In the genomic region with DNA sequence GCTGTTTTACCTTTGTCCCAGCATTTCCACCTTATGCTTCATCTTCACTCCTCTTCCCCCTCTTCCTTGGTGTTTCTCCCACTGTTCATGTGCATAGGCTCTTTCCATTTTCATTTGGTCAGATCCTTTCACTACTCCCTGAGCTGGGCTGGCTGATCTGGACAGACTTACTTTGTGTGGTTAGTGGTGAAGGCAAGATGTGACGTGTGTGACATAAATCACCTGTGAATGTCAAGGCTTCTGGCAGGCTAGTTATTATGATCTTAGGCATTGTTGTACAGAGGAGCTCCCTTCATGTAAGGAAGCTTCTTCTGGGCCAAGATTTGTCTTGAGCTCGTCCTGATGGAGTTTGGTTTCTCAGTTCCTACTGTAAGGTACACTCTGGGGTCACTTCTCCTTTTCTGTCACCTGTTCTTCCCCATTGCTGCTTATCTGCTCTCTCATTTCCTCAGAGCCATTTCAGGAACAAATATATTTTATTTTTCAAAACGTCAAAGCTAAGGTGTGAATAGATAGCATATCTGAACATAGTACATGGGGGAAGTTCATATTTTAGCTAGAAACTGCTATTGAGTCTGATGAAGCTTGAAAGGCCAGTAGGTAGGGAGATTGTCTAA, we compare ENCODE assay signal across 10 mouse cellular contexts. TPM values are rescaled to one million over a fixed set of nuclear protein-coding genes. Genes with fewer than 3 reads are reported as not detected.
A peak's percentile ranks its signal among the peaks of the same experiment; 100 is the strongest.
DNase-seq lines count a peak whose midpoint lies in the region; ATAC-seq and TF ChIP-seq lines count a peak whose summit lies in the region.
"Had no signal": no experiment of that assay in that cellular context is flagged by ENCODE, and none has a peak within 500 bp of the region (broad histone marks: within the 10 kb centered on the region; RNA-seq: fewer than 3 reads in every experiment).

No protein-coding gene starts in this region.

- WGBS in stomach, postnatal 0 days = 41% methylated on average over 3 of the region's 3 CpGs
- WGBS in midbrain, embryonic 16.5 days = 77% methylated on average over 3 of the region's 3 CpGs

- 0 out of 2 replicates have a peak overlapping the region, but pooled peaks have one; percentile 13 for H3K9ac ChIP-seq in stomach, postnatal 0 days (ENCODE audit: low read length)
- no peak overlapping the region for H3K9ac ChIP-seq in midbrain, embryonic 16.5 days (ENCODE audit: low read depth, low read length)

- peak; percentile 82 for DNase-seq in heart, adult 11 months
- no peak for DNase-seq in heart, postnatal 36 days
- DNase-seq in lung, postnatal 25 days (ENCODE audit: low spot score) = peak; percentile 23
- DNase-seq in lung, postnatal 14 days = no peak
- DNase-seq in stomach, postnatal 0 days (ENCODE audit: low spot score) = no peak
- DNase-seq in right cerebral cortex, postnatal 36 days (ENCODE audit: low spot score in 2 of 2) = no peak

- H3K4me3 ChIP-seq in stomach, postnatal 0 days (ENCODE audit: low read depth, low read length) = no peak overlapping the region
- H3K4me3 ChIP-seq in midbrain, embryonic 16.5 days (ENCODE audit: low read depth, low read length) = no peak overlapping the region
- H3K4me3 ChIP-seq: hindbrain, embryonic 10.5 days had no signal

- peak; percentile 65 for ATAC-seq in granulocyte monocyte progenitor cell, adult 5-6 weeks (replicated peaks; ENCODE audit: poor library complexity, severe bottlenecking)
- ATAC-seq in stomach, postnatal 0 days (ENCODE audit: low FRiP score, low TSS enrichment) = no peak
- ATAC-seq in midbrain, embryonic 16.5 days = no peak

- H3K9me3 ChIP-seq in stomach, postnatal 0 days (ENCODE audit: control insufficient read depth, low read length) = no peaks in the 10 kb centered on the region
- no peaks in the 10 kb centered on the region for H3K9me3 ChIP-seq in midbrain, embryonic 16.5 days (replicated peaks; ENCODE audit: control insufficient read depth, low read length, poor library complexity, severe bottlenecking)
- H3K9me3 ChIP-seq: hindbrain, embryonic 10.5 days had no signal

- no peak overlapping the region for H3K4me2 ChIP-seq in stomach, postnatal 0 days (replicated peaks; ENCODE audit: low read depth)
- no peak overlapping the region for H3K4me2 ChIP-seq in midbrain, embryonic 16.5 days (ENCODE audit: low read length)

- H3K27ac ChIP-seq in stomach, postnatal 0 days (replicated peaks) = peak overlapping the region; percentile 67
- no peak overlapping the region for H3K27ac ChIP-seq in midbrain, embryonic 16.5 days (ENCODE audit: low read length)
- H3K27ac ChIP-seq: hindbrain, embryonic 10.5 days had no signal

- no peak for TF ChIP-seq EP300 in stomach, postnatal 0 days (optimal IDR thresholded peaks at IDR 0.05)

- intact Hi-C loops in heart, postnatal 36 days (cut with DNase I) = loop anchor here (5.0 kb wide), 1 partner anchor 35 kb away; a partner anchor contains a TSS

- H3K27me3 ChIP-seq in stomach, postnatal 0 days (ENCODE audit: control insufficient read depth, insufficient read depth, low read length) = no peaks in the 10 kb centered on the region
- no peaks in the 10 kb centered on the region for H3K27me3 ChIP-seq in midbrain, embryonic 16.5 days (ENCODE audit: control insufficient read depth, insufficient read depth, low read depth, low read length)

- no peaks in the 10 kb centered on the region for H3K36me3 ChIP-seq in stomach, postnatal 0 days (ENCODE audit: control insufficient read depth, insufficient read depth, low read length)
- no peaks in the 10 kb centered on the region for H3K36me3 ChIP-seq in midbrain, embryonic 16.5 days (ENCODE audit: control insufficient read depth, insufficient read depth, low read length)
- H3K36me3 ChIP-seq: hindbrain, embryonic 10.5 days had no signal

- H3K4me1 ChIP-seq in stomach, postnatal 0 days (replicated peaks; ENCODE audit: control insufficient read depth, insufficient read depth) = peaks cover 6% of the 10 kb centered on the region; the same call in 1 of the 2 replicates
- H3K4me1 ChIP-seq in midbrain, embryonic 16.5 days (ENCODE audit: control insufficient read depth, insufficient read depth, low read length) = no peaks in the 10 kb centered on the region
- H3K4me1 ChIP-seq: hindbrain, embryonic 10.5 days had no signal

- TF ChIP-seq CTCF in stomach, postnatal 0 days (IDR thresholded peaks at IDR 0.05; ENCODE audit: low read depth) = no peak

RNA-seq across cellular contexts. Expression of a gene that starts 2.9 kb away (rescaled TPM):
- total RNA-seq in heart, postnatal 36 days (2021) = not detected
- 1.6 TPM in 1 of 2 replicates, not detected in the other for total RNA-seq in granulocyte monocyte progenitor cell, adult 5-6 weeks (2014; fragmentation: Nextera tagmentation)
- total RNA-seq in granulocyte monocyte progenitor cell, adult 5-6 weeks (2017) = not detected in 2 replicates
- not detected in 2 replicates for polyA plus RNA-seq in stomach, postnatal 0 days (2015; fragmentation: Nextera tagmentation; extraction: Ambion mirVana)
- polyA plus RNA-seq in midbrain, embryonic 16.5 days (2015; fragmentation: Nextera tagmentation; extraction: Ambion mirVana) = not detected in 2 replicates
- total RNA-seq: left cerebral cortex, postnatal 4 days had no signal
- polyA plus RNA-seq: hindbrain, embryonic 10.5 days had no signal

RNA-seq across cellular contexts. Expression of a gene that starts 8.1 kb away (rescaled TPM):
- under 1 TPM in 1 of 2 experiments, not detected in 1; 0.24 TPM for total RNA-seq in heart, postnatal 36 days (2021)
- not detected in 2 replicates for total RNA-seq in granulocyte monocyte progenitor cell, adult 5-6 weeks (2014; fragmentation: Nextera tagmentation)
- not detected in 2 replicates for total RNA-seq in granulocyte monocyte progenitor cell, adult 5-6 weeks (2017)
- polyA plus RNA-seq in stomach, postnatal 0 days (2015; fragmentation: Nextera tagmentation; extraction: Ambion mirVana) = not detected in 2 replicates
- polyA plus RNA-seq in midbrain, embryonic 16.5 days (2015; fragmentation: Nextera tagmentation; extraction: Ambion mirVana) = not detected in 2 replicates
- polyA plus RNA-seq: hindbrain, embryonic 10.5 days had no signal

RNA-seq across cellular contexts. Expression of a gene that starts 24.1 kb away (rescaled TPM):
- under 1 TPM; 0.16 to 0.33 TPM for total RNA-seq in heart, postnatal 36 days (2021)
- 0.56 and 0.86 TPM in 2 replicates for total RNA-seq in granulocyte monocyte progenitor cell, adult 5-6 weeks (2014; fragmentation: Nextera tagmentation)
- 0.04 TPM in 1 of 2 replicates, not detected in the other for total RNA-seq in granulocyte monocyte progenitor cell, adult 5-6 weeks (2017)
- polyA plus RNA-seq in stomach, postnatal 0 days (2015; fragmentation: Nextera tagmentation; extraction: Ambion mirVana) = 19.9 and 20.1 TPM in 2 replicates
- 0.47 and 0.94 TPM in 2 replicates for polyA plus RNA-seq in midbrain, embryonic 16.5 days (2015; fragmentation: Nextera tagmentation; extraction: Ambion mirVana)

RNA-seq across cellular contexts. Expression of a gene that starts 37.2 kb away (rescaled TPM):
- total RNA-seq in heart, postnatal 36 days (2021) = under 1 TPM in 1 of 2 experiments, not detected in 1; 0.30 TPM
- total RNA-seq in granulocyte monocyte progenitor cell, adult 5-6 weeks (2014; fragmentation: Nextera tagmentation) = not detected in 2 replicates
- not detected in 2 replicates for total RNA-seq in granulocyte monocyte progenitor cell, adult 5-6 weeks (2017)
- polyA plus RNA-seq in stomach, postnatal 0 days (2015; fragmentation: Nextera tagmentation; extraction: Ambion mirVana) = not detected in 2 replicates
- not detected in 2 replicates for polyA plus RNA-seq in midbrain, embryonic 16.5 days (2015; fragmentation: Nextera tagmentation; extraction: Ambion mirVana)
- total RNA-seq: left cerebral cortex, postnatal 4 days had no signal
- polyA plus RNA-seq: hindbrain, embryonic 10.5 days had no signal

RNA-seq across cellular contexts. Expression of a gene that starts 47.7 kb away (rescaled TPM):
- total RNA-seq in heart, postnatal 36 days (2021) = 10 to 100 TPM; 57.9 to 62.6 TPM
- 116 and 131 TPM in 2 replicates for total RNA-seq in granulocyte monocyte progenitor cell, adult 5-6 weeks (2014; fragmentation: Nextera tagmentation)
- 17.6 and 17.8 TPM in 2 replicates for total RNA-seq in granulocyte monocyte progenitor cell, adult 5-6 weeks (2017)
- polyA plus RNA-seq in stomach, postnatal 0 days (2015; fragmentation: Nextera tagmentation; extraction: Ambion mirVana) = 60.5 and 68.0 TPM in 2 replicates
- polyA plus RNA-seq in midbrain, embryonic 16.5 days (2015; fragmentation: Nextera tagmentation; extraction: Ambion mirVana) = 55.1 and 56.5 TPM in 2 replicates

Comparison
In these comparisons a context has a peak if more than half of its experiments do, and no peak if none do; other contexts are left out.
1. DNase-seq: peak in heart, adult 11 months (single experiment) and lung, postnatal 25 days (single experiment); none in heart, postnatal 36 days (0 of 2), lung, postnatal 14 days (single experiment), stomach, postnatal 0 days (single experiment) and right cerebral cortex, postnatal 36 days (0 of 2).